Mouse (Mus musculus) kidney, embryonic 15.5 days (tissue): Measurements from ENCODE around the gene Mindy4b-ps. TPM values are rescaled to one million over a fixed set of nuclear protein-coding genes. Genes with fewer than 3 reads are reported as not detected.

ENCODE experiments used
- ATAC-seq: fragments of 200-750 bp; cut with Nextera tagmentation; replicated peaks from 2 replicates; pipeline ENCODE4 v1.8.0; 2017; ENCODE audit warnings: moderate TSS enrichment; ENCODE audit not compliant: low FRiP score
- H3K27ac ChIP-seq: fragments of 300-500 bp; sonication (generic); 2 replicates; pipeline ENCODE4 v1.5.1; 2015; ENCODE audit warnings: mild to moderate bottlenecking, inconsistent platforms
- H3K27me3 ChIP-seq: fragments of 300-500 bp; sonication (generic); 2 replicates; pipeline ENCODE4 v1.6.1; 2015; ENCODE audit warnings: inconsistent platforms
- H3K36me3 ChIP-seq: fragments of 300-500 bp; sonication (generic); 2 replicates; pipeline ENCODE4 v1.6.1; 2015; ENCODE audit warnings: inconsistent platforms
- H3K4me1 ChIP-seq: fragments of 300-500 bp; sonication (generic); 2 replicates; pipeline ENCODE4 v1.6.1; 2015; ENCODE audit warnings: inconsistent platforms
- H3K4me2 ChIP-seq: fragments of 300-500 bp; sonication (generic); 2 replicates; pipeline ENCODE4 v1.6.1; 2015; ENCODE audit warnings: moderate library complexity, mild to moderate bottlenecking, inconsistent platforms
- H3K4me3 ChIP-seq: fragments of 300-500 bp; sonication (generic); replicated peaks from 2 replicates; pipeline ENCODE4 v1.5.1; 2015; ENCODE audit warnings: mild to moderate bottlenecking, inconsistent platforms
- H3K9ac ChIP-seq: fragments of 300-500 bp; sonication (generic); 2 replicates; pipeline ENCODE4 v1.6.1; 2015; ENCODE audit warnings: mild to moderate bottlenecking, inconsistent platforms
- H3K9me3 ChIP-seq: fragments of 300-500 bp; sonication (generic); replicated peaks from 2 replicates; pipeline ENCODE4 v1.6.1; 2016; ENCODE audit warnings: inconsistent platforms
- WGBS: fragments of 180-500 bp; shearing (Covaris S2); methylation state at CpG from one replicate; pipeline ENCODE4 v1.1.7; 2015; ENCODE audit warnings: mixed read lengths; 5-methylcytosine and 5-hydroxymethylcytosine counted together
- polyA plus RNA-seq: library from polyadenylated mRNA; unstranded; fragments of >200 nt; fragmentation: Nextera tagmentation; extraction: Ambion mirVana; gene quantifications from 2 replicates; pipeline ENCODE4 v1.2.1, GENCODE M21; 2015

Mindy4b-ps gene
- polyA plus RNA-seq, 1 experiment from 2014 or later = not detected

GRCm38 (mm10) chr3:58784219-58785092 lies 37.7 kb downstream of the Mindy4b-ps start:
- no peaks in the 10 kb centered on the region for H3K9me3 ChIP-seq
- no peak overlapping the region for H3K4me3 ChIP-seq
- H3K27me3 ChIP-seq = 0 out of 2 replicates have a peak, but pooled peaks cover 3% of the 10 kb centered on the region
- no peak overlapping the region for H3K27ac ChIP-seq
- 0 out of 2 replicates have a peak, but pooled peaks have one; percentile 4 for ATAC-seq
- H3K4me2 ChIP-seq = no peak overlapping the region
- H3K4me1 ChIP-seq = 0 out of 2 replicates have a peak, but pooled peaks cover 2% of the 10 kb centered on the region
- no peak overlapping the region for H3K9ac ChIP-seq
- H3K36me3 ChIP-seq = no peaks in the 10 kb centered on the region
- 33% methylated on average over 8 of the region's 8 CpGs for WGBS

GRCm38 (mm10) chr3:58783602-58784218 lies 38.4 kb downstream of the Mindy4b-ps start:
- no peaks in the 10 kb centered on the region for H3K9me3 ChIP-seq
- H3K27ac ChIP-seq = no peak overlapping the region
- H3K36me3 ChIP-seq = no peaks in the 10 kb centered on the region
- H3K27me3 ChIP-seq = 0 out of 2 replicates have a peak, but pooled peaks cover 3% of the 10 kb centered on the region
- no peak overlapping the region for H3K4me3 ChIP-seq
- peak; percentile 81 for ATAC-seq
- WGBS = 54% methylated on average over 8 of the region's 8 CpGs
- 0 out of 2 replicates have a peak, but pooled peaks cover 2% of the 10 kb centered on the region for H3K4me1 ChIP-seq
- H3K4me2 ChIP-seq = no peak overlapping the region
- no peak overlapping the region for H3K9ac ChIP-seq

GRCm38 (mm10) chr3:58756429-58756828 lies 65.7 kb downstream of the Mindy4b-ps start:
- no peak overlapping the region for H3K27ac ChIP-seq
- 60% methylated on average over 1 of the region's 1 CpGs for WGBS
- no peak for ATAC-seq

GRCm38 (mm10) chr3:58755769-58756168 lies 66.3 kb downstream of the Mindy4b-ps start:
- no peak for ATAC-seq
- no peaks in the 10 kb centered on the region for H3K4me1 ChIP-seq
- no peak overlapping the region for H3K4me3 ChIP-seq
- H3K27ac ChIP-seq = no peak overlapping the region
- H3K9me3 ChIP-seq = no peaks in the 10 kb centered on the region
- H3K9ac ChIP-seq = no peak overlapping the region
- H3K27me3 ChIP-seq = no peaks in the 10 kb centered on the region
- no peak overlapping the region for H3K4me2 ChIP-seq
- 79% methylated on average over 1 of the region's 1 CpGs for WGBS
- H3K36me3 ChIP-seq = no peaks in the 10 kb centered on the region

More at GRCm38 (mm10) chr3:58756429-58756828, 65.7 kb downstream of the Mindy4b-ps start:
- H3K4me2 ChIP-seq = no peak overlapping the region
- no peaks in the 10 kb centered on the region for H3K36me3 ChIP-seq
- H3K4me3 ChIP-seq = no peak overlapping the region
- H3K27me3 ChIP-seq = no peaks in the 10 kb centered on the region
- no peaks in the 10 kb centered on the region for H3K9me3 ChIP-seq
- no peak overlapping the region for H3K9ac ChIP-seq
- H3K4me1 ChIP-seq = no peaks in the 10 kb centered on the region

- no peaks in the 10 kb centered on the region for H3K36me3 ChIP-seq
- H3K4me3 ChIP-seq = no peak overlapping the region
- H3K4me2 ChIP-seq = no peak overlapping the region
- no peak overlapping the region for H3K27ac ChIP-seq
- no peak for ATAC-seq
- 83% methylated on average over 3 of the region's 3 CpGs for WGBS
- no peaks in the 10 kb centered on the region for H3K27me3 ChIP-seq
- no peaks in the 10 kb centered on the region for H3K4me1 ChIP-seq
- H3K9ac ChIP-seq = no peak overlapping the region
- no peaks in the 10 kb centered on the region for H3K9me3 ChIP-seq
These were observed 67.8 kb downstream of the Mindy4b-ps start for GRCm38 (mm10) chr3:58754361-58754760.

GRCm38 (mm10) chr3:58751818-58752620 lies 70.1 kb downstream of the Mindy4b-ps start:
- no peaks in the 10 kb centered on the region for H3K27me3 ChIP-seq
- no peak overlapping the region for H3K4me3 ChIP-seq
- H3K27ac ChIP-seq = no peak overlapping the region
- H3K36me3 ChIP-seq = no peaks in the 10 kb centered on the region
- no peaks in the 10 kb centered on the region for H3K9me3 ChIP-seq
- H3K4me2 ChIP-seq = no peak overlapping the region
- H3K9ac ChIP-seq = no peak overlapping the region
- ATAC-seq = no peak
- WGBS = 73% methylated on average over 8 of the region's 8 CpGs
- no peaks in the 10 kb centered on the region for H3K4me1 ChIP-seq

- Histone ChIP-seq H3K27ac (no peak overlapping the region), H3K9ac (no peak overlapping the region), H3K36me3 (no peaks in the 10 kb centered on the region), H3K4me1 (no peaks in the 10 kb centered on the region), H3K27me3 (no peaks in the 10 kb centered on the region), H3K4me2 (no peak overlapping the region), H3K9me3 (no peaks in the 10 kb centered on the region), H3K4me3 (no peak overlapping the region)
- no peak for ATAC-seq
These were observed 73.4 kb downstream of the Mindy4b-ps start for GRCm38 (mm10) chr3:58748724-58749123.

- Histone ChIP-seq H3K27ac (no peak overlapping the region), H3K36me3 (no peaks in the 10 kb centered on the region), H3K9me3 (no peaks in the 10 kb centered on the region), H3K9ac (no peak overlapping the region), H3K4me2 (no peak overlapping the region), H3K27me3 (no peaks in the 10 kb centered on the region), H3K4me1 (no peaks in the 10 kb centered on the region), H3K4me3 (no peak overlapping the region)
- 76% methylated on average over 1 of the region's 1 CpGs for WGBS
- no peak for ATAC-seq
These were observed 74.2 kb downstream of the Mindy4b-ps start for GRCm38 (mm10) chr3:58747924-58748323.

GRCm38 (mm10) chr3:58739536-58739935 lies 82.6 kb downstream of the Mindy4b-ps start:
- ATAC-seq = no peak
- H3K27ac ChIP-seq = no peak overlapping the region
- WGBS = 69% methylated on average over 2 of the region's 2 CpGs
- no peak overlapping the region for H3K4me2 ChIP-seq
- no peaks in the 10 kb centered on the region for H3K9me3 ChIP-seq
- no peak overlapping the region for H3K9ac ChIP-seq
- no peaks in the 10 kb centered on the region for H3K36me3 ChIP-seq
- no peaks in the 10 kb centered on the region for H3K4me1 ChIP-seq
- H3K27me3 ChIP-seq = no peaks in the 10 kb centered on the region
- no peak overlapping the region for H3K4me3 ChIP-seq
